Mouse (Mus musculus) liver, postnatal 0 days (tissue): ENCODE data around the gene Cst11. TPM values are rescaled to one million over a fixed set of nuclear protein-coding genes. Genes with fewer than 3 reads are reported as not detected.
A peak's percentile ranks its signal among the peaks of the same experiment; 100 is the strongest.

ENCODE experiments used
- ATAC-seq: fragments of 200-750 bp; cut with Nextera tagmentation; 2 replicates; pipeline ENCODE4 v1.8.0; 2017; ENCODE audit warnings: mild to moderate bottlenecking, moderate library complexity
- DNase-seq: peaks from one replicate; pipeline ENCODE4 v3.0.0-alpha.2; 2016
- H3K27ac ChIP-seq: fragments of 300-500 bp; sonication (generic); 2 replicates; pipeline ENCODE4 v1.5.1; 2014; ENCODE audit warnings: antibody characterized with exemption, moderate library complexity, mild to moderate bottlenecking, low read depth
- H3K27me3 ChIP-seq: fragments of 300-500 bp; sonication (generic); 2 replicates; pipeline ENCODE4 v1.6.1; 2014; ENCODE audit warnings: low read length, control low read depth, mixed read lengths; ENCODE audit not compliant: insufficient read depth
- H3K36me3 ChIP-seq: fragments of 300-500 bp; sonication (generic); replicated peaks from 2 replicates; pipeline ENCODE4 v1.6.1; 2014; ENCODE audit warnings: mild to moderate bottlenecking, control low read depth, low read length, moderate library complexity, mixed read lengths; ENCODE audit not compliant: insufficient read depth
- H3K4me1 ChIP-seq: fragments of 300-500 bp; sonication (generic); 2 replicates; pipeline ENCODE4 v1.6.1; 2014; ENCODE audit warnings: antibody characterized with exemption, mild to moderate bottlenecking, control low read depth; ENCODE audit not compliant: insufficient read depth
- H3K4me2 ChIP-seq: fragments of 300-500 bp; sonication (generic); 2 replicates; pipeline ENCODE4 v1.6.1; 2014; ENCODE audit warnings: low read depth, mild to moderate bottlenecking, low read length, moderate library complexity, mixed read lengths
- H3K4me3 ChIP-seq: fragments of 300-500 bp; sonication (generic); 2 replicates; pipeline ENCODE4 v1.5.1; 2014; ENCODE audit warnings: low read depth, low read length
- H3K9ac ChIP-seq: fragments of 300-500 bp; sonication (generic); replicated peaks from 2 replicates; pipeline ENCODE4 v1.6.1; 2014; ENCODE audit warnings: mild to moderate bottlenecking, moderate library complexity
- H3K9me3 ChIP-seq: fragments of 300-500 bp; sonication (generic); 2 replicates; pipeline ENCODE4 v1.6.1; 2016; ENCODE audit warnings: mild to moderate bottlenecking, control low read depth, low read length, mixed read lengths
- CTCF ChIP-seq: sonication (generic); IDR thresholded peaks from 2 replicates; pipeline ENCODE4 v1.5.1; 2016; ENCODE audit warnings: antibody characterized with exemption, low read depth
- EP300 ChIP-seq: IDR thresholded peaks from 2 replicates; pipeline ENCODE4 v1.6.1; 2016; ENCODE audit warnings: antibody characterized with exemption, low read depth, mild to moderate bottlenecking
- whole genome bisulfite sequencing: fragments of 180-500 bp; shearing (Covaris S2); extraction: QIAGEN DNeasy Blood & Tissue Kit; methylation state at CpG from one replicate; pipeline ENCODE4 v1.1.7; 2014; ENCODE audit not compliant: insufficient replicate concordance; 5-methylcytosine and 5-hydroxymethylcytosine counted together
- polyA plus RNA-seq: library from polyadenylated mRNA; unstranded; fragments of >200 nt; fragmentation: Nextera tagmentation; extraction: Ambion mirVana; gene quantifications from 2 replicates; pipeline ENCODE4 v1.2.1, GENCODE M21; 2015

Cst11 gene
- polyA plus RNA-seq, 1 experiment from 2014 or later: not detected

DNA sequence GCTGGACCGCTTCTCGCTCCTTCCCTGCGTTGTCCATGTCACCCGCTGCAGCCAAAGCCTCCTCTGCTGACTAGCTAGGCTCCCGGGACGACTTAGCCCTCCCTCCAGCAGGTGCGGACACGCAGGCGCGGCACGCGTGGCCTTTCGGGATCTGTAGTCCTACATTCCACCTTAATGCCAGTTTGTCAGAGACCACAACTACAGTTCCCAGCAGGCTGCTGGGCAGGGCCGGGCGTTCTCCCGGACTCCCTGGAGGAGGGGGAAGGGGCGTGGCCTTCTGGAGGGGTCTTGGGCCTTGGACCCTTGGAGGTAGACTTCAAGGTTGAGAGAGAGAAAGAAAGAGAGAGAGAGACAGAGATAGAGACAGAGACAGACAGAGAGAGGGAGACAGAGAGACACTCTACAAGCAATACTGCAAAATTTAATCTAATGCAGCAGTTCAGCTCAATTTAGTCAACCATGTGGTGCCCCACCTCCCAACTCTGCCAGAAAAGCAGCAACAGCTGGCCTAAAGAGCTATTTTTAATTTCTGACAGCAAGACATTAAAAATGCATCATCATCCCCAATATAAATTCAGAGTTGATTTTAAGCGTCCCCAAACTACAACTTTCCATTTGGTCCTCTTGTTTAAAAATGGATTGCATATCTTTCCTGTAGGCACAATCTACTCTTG lies 38.8 kb downstream of the Cst11 start, which contains the start of gene Napb:
Napb (minus strand) TSS at position 141 of the 674 bp plus-strand sequence.
- peak within 1 kb of the TSS; percentile 58 for H3K4me3 ChIP-seq
- peak within 1 kb of the TSS; percentile 79 for H3K4me2 ChIP-seq
- no peaks in the 10 kb centered on the region for H3K4me1 ChIP-seq
- peak; percentile 85 for DNase-seq
- peak; percentile 100 for ATAC-seq
- TF ChIP-seq CTCF: no peak
- 6% methylated on average over 17 of the region's 18 CpGs for WGBS
- H3K27ac ChIP-seq: no peak within 1 kb of the TSS
- H3K27me3 ChIP-seq: no peaks in the 10 kb centered on the region
- no peaks in the 10 kb centered on the region for H3K9me3 ChIP-seq
- H3K36me3 ChIP-seq: no peaks in the 10 kb centered on the region
- peak within 1 kb of the TSS; percentile 70 for H3K9ac ChIP-seq

DNA sequence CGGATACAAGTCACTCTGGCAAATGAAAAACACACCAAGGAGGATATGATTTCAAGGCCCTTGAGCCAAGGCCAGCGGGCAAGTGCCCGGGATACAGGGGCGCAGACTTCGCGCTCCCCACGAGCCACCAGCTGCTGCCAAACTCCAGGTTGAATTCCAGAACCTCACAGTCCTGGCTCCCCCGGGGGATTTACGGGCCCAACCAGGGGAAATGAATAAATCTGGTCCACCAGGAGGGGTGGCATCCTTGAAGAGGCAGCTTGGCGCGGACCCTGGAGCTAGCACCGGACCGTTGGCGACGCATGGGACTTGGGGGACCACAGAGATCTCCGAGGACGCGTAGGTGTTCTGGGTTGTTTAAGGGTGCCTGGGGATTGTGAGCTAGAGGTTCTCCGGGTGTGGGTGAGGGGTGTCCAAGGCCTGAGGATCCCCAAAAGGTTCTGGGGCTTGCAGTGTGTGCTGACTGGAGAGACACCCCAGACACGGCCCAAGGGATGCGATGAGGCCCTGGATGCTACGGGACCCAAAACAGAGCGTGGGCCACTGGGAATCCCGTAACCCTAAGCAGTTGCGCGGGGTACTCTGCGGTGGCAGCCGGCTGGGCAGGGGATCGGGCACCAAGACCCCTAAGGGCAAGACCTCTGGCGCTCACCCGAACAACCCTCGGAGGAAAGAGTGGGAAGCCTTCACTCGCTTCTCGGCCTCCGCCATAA lies 39.5 kb downstream of the Cst11 start:
- H3K9ac ChIP-seq: peak overlapping the region; percentile 70
- no peak for TF ChIP-seq CTCF
- TF ChIP-seq EP300: no peak
- no peaks in the 10 kb centered on the region for H3K9me3 ChIP-seq
- H3K36me3 ChIP-seq: no peaks in the 10 kb centered on the region
- no peaks in the 10 kb centered on the region for H3K4me1 ChIP-seq
- no peak overlapping the region for H3K27ac ChIP-seq
- H3K4me2 ChIP-seq: peak overlapping the region; percentile 79
- whole genome bisulfite sequencing: 4% methylated on average over 35 of the region's 35 CpGs
- H3K27me3 ChIP-seq: no peaks in the 10 kb centered on the region
- ATAC-seq (peak; percentile 57), DNase-seq (peak; percentile 17)
- H3K4me3 ChIP-seq: peak overlapping the region; percentile 58

DNA sequence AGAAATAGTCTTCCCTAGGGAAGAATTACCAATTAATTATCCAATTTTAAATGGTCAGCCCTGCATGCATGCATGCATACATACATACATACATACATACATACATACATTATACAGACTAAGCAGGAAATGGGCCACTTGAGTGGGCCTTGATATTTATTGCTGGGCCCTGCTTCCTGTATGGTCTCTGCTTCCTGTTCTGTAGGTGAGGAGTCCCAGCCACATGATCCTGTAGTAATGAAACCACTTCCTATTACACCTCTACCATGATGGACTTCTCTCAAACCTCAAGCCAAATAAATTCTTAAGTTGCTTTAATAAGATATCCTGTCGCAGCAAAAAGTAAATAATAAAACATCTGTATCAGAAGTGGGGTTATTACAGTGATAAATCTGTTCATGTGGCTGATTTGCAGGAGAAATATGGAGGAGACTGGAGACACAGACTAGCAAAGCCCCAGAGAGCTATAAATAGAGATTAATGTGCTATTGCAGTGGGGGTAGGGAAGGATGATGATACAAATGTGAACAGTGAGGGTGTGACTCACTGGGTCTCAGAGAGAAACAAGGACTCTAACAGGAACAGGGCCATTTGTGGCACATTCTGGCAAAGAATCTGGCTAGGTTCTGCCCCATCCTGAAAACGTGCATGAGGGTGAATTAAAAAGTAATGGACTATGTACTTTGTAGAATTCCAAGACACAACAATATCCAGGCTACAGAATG lies 51.9 kb downstream of the Cst11 start:
- no peaks in the 10 kb centered on the region for H3K9me3 ChIP-seq
- no peak overlapping the region for H3K4me2 ChIP-seq
- H3K36me3 ChIP-seq: no peaks in the 10 kb centered on the region
- WGBS: 36% methylated on average over 2 of the region's 2 CpGs
- no peak overlapping the region for H3K4me3 ChIP-seq
- H3K4me1 ChIP-seq: no peaks in the 10 kb centered on the region
- DNase-seq: no peak
- H3K27ac ChIP-seq: no peak overlapping the region
- H3K9ac ChIP-seq: no peak overlapping the region
- H3K27me3 ChIP-seq: no peaks in the 10 kb centered on the region
- TF ChIP-seq CTCF (no peak), EP300 (no peak)
- ATAC-seq: no peak

Other genes with a start within 250 kb of the Cst11 start
- gene Nxt1, start 98.9 kb downstream of the Cst11 start, polyA plus RNA-seq: 37.4 and 39.8 TPM in 2 replicates
- gene Gzf1, start 90.5 kb downstream of the Cst11 start, polyA plus RNA-seq: 14.3 and 15.4 TPM in 2 replicates
- gene Napb, start 39.0 kb downstream of the Cst11 start, polyA plus RNA-seq: 0.39 and 0.41 TPM in 2 replicates
- gene Cstl1, start 21.1 kb downstream of the Cst11 start, polyA plus RNA-seq: not detected in 2 replicates
- gene 8030411F24Rik, start 10.5 kb upstream of the Cst11 start, polyA plus RNA-seq: not detected in 2 replicates
- gene Cst12, start 17.9 kb upstream of the Cst11 start, polyA plus RNA-seq: not detected in 2 replicates
- gene Cst8, start 27.3 kb upstream of the Cst11 start, polyA plus RNA-seq: 1.0 and 1.2 TPM in 2 replicates
- not detected in 2 replicates for gene Cst13, start 48.6 kb upstream of the Cst11 start, polyA plus RNA-seq
- gene Cst9, start 63.6 kb upstream of the Cst11 start, polyA plus RNA-seq: 0.82 and 1.1 TPM in 2 replicates
- not detected in 2 replicates for gene 9230104L09Rik, start 93.5 kb upstream of the Cst11 start, polyA plus RNA-seq
- 296 and 313 TPM in 2 replicates for gene Cst3, start 104.2 kb upstream of the Cst11 start, polyA plus RNA-seq
- gene Gm1330, start 231.8 kb upstream of the Cst11 start, polyA plus RNA-seq: not detected in 2 replicates
- not detected in 2 replicates for gene Gm10750, start 245.7 kb upstream of the Cst11 start, polyA plus RNA-seq